Mouse (Mus musculus) R1 (cell line): ENCODE measurements around the gene Kcnb1.
A peak's percentile ranks its signal among the peaks of the same experiment; 100 is the strongest.

Source experiments
- DNase-seq: peaks from one replicate; pipeline ENCODE4 v3.0.0-alpha.2; 2018; ENCODE audit warnings: low read depth, low spot score

Gene Kcnb1

DNA sequence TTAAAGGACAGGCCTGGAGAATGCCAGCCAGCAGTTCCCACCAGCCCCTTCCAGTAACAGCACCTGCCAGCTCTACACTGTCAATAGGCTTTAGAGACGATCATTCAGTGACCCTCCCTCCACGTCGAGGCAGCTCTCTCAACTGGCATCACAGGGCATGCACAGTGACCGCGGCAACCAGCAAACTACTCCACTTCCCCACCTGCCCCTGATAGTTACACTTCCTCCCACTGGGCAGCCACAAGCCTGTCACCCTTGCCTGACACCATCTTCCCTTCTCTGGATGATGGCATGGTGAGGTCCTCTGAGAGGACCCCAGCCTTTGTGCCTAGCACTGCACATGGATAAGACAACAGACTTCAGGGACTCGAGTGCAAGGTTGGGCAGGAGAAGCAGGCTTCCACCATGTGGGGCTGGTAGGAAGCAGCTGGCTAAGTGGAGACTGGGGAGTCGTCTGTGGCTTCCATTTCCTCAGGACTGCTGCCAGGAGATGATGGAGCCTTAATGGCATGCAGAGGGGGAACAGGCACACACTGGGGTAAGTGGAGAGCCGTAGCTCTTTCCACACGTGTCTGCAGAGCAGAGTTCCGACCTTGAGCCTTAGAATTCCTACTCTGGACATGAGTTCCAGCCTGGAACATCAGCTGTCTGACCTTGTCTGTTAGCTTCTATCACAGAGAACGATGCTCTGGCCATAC lies 22.3 kb downstream of the Kcnb1 start:
- no peak for DNase-seq

DNA sequence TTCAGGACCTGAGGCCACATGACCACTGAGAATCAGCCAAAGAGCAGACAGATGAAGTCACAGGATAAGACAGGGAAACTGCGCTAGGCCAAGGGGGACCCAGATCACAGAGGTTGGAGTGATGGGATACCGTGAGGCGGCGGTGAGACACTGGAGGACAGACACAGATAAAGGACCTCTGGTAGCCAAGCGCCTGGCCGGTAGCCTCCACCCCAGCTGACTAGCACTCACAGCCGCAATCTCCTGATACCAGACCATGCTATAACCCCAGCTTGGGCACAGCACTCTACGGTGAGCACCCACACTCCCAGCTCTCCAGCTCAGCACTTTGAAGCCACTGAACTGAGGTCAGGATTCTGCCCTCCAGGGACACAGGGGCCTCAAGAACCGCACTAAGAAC lies 26.4 kb downstream of the Kcnb1 start:
- DNase-seq = no peak

DNA sequence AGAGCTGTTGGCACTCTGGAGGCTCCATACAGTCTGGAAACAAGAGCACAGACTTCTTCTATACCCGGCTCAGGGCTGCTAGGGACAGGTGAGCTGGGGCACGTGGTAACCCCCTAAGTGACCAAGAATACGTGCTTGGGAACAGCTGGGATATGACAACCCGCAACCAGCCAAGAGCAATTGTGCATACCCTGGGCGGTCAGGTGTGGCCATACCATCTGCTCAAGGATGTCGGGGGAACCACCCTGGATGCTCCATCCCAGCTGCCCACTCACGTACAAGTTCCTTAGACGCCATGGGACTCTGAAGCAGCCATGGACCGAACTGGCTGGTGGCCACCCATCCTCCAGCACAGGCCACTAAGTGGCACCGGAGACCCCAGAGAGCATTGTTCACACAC lies 26.8 kb downstream of the Kcnb1 start:
- DNase-seq = no peak

DNA sequence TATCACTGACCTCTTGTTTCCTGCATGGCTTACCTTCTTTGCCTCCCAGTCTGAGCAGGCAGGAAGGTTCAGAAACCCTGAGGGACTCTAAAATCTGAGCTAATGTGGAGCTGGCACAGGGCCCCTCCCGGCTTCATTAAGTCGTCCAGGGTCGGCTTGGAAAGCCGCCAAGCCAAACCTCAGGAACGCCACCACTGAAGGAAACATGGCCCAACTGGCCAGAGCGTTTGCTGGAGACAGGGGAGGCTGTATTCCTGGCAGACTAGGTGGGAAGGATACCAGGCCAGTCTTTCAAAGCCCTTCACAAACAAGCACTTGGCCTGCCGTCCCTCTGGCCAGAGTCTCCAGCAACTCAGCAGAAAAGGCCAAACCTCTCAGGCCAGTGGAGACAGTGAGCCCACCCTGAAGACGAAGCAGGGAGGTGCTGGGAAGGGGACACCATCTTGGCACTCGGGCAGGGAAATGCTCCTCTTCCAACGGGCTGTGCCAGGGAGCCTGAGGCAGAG lies 27.4 kb downstream of the Kcnb1 start:
- DNase-seq = no peak

DNA sequence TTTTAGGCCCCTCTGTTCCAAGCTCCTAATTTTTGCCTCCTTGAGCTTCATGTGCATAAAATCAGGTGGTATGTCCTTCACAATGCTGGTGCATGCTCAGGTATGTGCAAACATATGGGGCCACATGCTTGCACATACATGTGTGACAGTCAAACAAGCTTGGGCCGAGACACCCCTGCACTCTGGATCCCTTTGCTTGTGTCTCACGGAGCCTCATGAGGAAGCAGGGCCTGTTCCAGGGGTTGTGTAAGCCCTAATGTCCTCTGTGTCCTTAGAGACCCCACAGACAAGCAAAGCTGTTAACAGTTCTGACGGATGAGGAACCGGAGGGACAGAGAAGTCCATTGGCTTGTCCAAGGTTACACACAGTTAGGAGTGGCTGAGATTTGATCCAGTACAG lies 30.2 kb downstream of the Kcnb1 start:
- DNase-seq = no peak

DNA sequence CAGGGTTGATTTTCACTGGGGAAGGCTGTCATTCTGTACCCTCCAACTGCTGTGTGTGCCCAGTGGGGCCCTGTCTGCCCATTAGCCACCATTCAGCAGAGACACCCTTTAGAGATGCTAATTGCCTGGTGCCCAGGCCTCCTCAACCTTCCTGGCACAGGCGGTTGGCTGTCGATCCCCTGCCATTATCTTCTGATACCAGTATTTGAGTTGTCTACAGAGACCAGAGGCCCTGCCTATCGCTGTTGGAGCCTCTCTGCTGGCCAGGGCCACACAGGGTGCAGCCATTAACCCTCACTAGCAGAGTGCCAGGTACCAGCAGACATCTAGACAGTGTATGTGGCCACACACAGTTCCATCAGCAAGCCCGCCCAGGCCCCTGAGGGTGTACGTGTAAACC lies 31.2 kb downstream of the Kcnb1 start:
- DNase-seq = no peak

DNA sequence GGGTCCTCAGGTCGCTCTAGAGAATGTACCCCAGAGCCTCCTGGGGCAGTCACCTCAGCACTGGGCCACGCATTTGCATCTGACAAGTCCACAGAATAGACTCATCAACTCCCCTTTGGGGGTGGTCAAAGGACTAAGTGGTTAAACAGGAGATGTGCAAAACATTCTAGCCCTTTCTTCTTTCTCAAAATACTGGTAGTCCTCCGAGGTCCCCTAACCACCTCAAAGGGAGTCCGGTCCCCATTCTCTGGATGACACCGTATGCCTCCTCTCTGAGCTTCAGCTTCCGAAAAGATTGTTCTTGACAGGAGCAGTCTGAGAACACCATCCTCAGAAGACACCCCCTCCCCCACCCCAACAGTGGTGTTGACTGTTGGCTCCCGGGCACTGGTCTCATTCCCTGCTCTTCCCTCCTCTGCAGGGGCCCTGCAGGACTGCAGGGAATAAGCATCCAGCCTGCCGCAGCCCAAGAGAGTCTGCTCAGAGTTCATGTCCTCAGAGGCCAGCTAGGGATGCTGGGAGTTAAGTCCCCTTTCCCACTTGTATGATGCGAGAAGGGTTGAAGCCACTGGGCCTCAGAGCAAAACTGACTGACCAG lies 33.7 kb downstream of the Kcnb1 start:
- DNase-seq = peak; percentile 44

DNA sequence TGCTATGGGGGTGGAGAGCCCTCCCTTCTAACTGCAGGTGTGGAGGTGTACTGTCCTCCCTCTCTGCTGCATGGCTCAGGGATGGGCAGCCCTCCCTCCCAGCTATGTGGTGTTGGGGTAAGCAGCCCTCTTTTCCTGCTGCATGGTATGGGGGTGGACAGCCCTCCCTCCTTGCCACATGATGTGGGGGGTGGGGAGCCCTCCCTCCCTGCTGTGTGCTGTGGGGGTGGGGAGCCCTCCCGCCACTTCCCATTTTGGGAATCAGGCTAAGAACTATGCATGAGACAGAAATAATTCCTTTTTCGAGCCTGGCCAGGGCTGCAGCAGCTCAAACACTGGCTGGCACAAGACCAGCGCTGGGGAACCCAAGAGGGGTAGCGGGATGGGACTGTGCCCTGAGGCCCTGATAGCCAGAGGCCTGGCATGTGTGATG lies 34.4 kb downstream of the Kcnb1 start:
- DNase-seq = no peak

DNA sequence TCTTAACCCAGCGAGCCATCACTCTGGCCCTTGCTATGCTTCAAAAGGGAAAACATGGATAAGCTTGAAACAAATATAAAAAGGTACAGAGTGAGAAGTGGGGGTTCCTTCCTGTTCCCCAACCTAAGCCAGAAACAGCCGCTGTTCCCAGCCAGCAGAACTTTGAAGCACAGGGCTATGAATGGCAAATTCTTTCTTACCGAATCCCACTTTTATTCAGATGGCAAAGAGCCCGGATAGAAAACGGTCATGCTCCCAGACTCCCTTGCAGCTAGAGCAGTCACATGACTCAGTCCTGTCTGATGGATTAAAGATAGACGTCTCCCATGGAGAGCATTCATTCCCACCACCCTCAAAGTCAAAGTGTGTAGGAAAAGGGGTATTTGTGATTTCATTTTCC lies 39.1 kb downstream of the Kcnb1 start:
- DNase-seq = no peak

DNA sequence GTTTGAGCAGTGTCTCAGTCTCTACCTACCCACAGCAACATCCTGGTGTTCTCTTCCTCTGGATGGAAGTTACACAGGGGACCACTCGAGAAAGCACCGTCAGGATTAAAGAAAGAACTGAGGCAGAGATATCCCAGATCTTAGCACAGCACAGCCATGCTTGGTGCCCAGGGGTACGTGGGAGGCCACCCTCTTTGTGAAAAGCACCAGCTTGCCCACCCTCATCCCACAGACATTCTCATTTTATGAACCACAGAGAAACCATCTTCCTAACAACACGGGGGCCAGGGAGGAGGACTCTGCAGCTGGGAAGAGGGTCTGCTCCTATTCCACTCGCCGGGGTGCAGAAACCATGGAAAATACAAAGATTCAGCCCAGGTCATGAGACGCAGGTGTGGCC lies 39.8 kb downstream of the Kcnb1 start:
- DNase-seq = no peak

DNA sequence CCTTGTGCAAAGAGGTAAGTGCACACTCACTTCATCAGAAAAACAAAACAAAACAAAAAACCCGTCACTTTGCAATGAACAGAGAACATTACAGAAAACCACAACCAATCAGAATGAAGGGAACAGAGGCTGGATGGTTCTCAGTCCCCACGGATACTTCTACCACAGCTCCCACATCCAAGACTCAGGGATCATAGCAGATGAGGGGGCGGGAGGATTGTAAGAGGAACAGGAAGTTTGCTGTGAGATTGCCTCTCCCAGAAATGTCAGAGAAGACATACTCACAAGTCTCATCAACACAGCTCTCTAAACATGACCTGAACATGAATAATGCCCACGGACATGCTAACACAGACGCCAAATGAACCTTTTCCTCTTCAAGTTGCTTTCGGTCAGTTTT lies 40.9 kb downstream of the Kcnb1 start:
- no peak for DNase-seq

DNA sequence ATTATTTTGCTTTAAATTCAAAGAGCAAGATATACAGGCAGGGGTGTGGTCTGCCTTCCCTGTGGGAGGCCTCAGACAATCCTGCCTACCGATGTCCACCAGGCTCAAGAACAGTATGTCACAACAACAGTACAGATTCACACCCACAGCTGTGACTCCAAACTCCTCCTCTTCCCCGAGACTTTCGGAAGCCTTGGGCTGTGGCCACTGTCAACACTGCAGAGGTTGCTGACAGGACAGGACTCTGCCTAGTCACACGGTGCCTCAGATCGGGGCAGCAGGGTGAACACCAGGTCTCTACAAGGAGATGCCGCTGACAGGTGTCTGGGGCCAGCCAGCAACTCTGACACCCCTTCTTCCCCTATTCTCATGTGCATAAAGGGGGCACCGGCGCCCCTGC lies 42.2 kb downstream of the Kcnb1 start:
- no peak for DNase-seq

DNA sequence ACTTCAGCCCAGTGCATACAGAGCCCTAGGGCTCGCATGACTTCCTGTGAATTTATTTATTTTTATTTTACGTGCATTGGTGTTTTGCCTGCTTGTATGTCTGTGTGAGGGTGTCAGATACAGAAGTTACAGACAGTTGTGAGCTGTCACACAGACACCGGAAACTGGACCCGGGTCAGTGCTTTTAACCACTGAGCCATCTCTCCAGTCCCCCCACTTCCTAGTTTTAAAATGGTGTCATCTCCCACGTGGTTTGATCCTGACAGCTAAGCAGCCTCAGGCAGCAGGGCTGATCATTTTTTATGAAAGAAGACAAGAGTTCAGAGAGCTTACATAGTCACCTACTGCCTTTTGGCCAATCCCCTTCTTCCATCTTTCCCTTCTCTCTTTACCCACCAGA lies 44.1 kb downstream of the Kcnb1 start:
- no peak for DNase-seq

DNA sequence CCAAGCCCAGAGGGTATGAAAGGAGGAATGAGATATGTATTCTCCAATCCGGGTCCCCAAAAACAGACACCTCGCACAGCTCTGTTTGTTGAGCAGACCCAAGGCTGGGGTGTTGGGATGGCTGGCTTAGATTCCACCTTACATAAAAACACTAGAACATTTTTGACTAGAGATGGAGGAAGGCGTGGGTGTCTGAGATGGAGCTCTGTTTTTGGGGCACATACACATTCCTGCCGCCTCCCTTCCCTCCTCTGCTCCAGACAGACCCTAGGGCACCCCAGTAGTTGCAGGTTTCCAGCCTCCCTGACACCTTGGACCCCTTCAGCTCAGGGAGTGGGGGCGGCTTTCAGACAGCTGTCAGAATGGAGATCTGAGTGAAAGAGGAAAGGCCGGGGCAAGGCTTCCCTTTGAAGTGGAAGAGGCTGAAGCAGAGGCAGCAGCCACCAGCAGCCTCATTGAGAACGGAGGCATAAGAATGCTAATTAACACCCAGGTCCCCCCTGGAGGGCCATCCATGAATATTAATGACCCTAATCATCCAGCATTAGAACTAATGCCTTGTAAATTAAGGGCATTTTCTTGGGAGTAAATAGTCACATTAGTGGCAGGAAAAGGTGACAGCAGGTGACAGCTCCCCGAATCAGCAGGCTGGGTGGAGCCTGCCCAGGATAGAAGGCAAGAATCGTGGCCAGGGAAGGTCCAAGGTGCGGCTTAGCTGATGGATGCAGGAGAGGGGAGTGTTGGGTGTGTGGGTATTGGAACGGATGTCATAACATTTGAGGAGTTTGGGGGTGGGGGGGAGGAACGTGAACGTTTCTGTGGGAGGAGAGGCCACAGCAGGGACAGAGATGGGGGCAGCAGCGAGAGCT lies 45.3 kb downstream of the Kcnb1 start:
- DNase-seq = no peak

DNA sequence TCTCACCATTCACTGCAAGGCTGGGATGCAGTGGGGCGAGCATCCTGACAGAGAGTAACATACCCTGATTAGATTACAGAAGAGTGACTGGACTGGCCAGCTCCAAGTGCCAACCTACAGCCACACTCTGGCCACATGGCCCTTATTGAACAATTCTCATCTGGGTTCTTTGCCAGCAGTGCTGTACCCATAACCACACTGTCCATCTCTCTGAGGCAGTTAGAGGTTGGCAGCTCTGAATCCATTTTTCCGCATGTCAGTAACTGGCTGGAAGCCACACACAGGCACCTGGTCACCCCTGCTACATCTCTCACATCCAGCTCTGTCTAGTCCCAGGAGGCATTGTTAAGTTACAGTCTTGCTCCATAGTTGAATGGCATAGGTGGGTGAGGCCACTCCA lies 46.0 kb downstream of the Kcnb1 start:
- no peak for DNase-seq

DNA sequence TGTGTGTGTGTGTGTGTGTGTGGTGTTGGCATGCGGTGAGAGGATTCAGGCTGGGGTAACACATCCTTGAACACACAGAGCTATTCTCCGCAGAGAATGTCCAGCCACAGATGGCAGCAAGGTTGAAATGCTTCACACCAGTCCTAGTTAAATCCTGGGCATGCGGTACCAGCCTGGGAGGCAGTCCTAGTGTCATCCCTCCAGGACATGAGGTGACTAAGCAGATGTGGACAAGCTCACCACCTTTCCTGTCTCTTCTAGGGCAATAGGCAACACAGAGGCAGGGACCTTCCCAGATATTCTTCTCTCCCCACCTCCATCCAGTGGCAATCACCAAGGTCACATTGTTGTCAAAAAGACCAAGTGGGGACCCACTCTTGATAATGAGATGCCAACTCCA lies 47.7 kb downstream of the Kcnb1 start:
- DNase-seq = no peak

DNA sequence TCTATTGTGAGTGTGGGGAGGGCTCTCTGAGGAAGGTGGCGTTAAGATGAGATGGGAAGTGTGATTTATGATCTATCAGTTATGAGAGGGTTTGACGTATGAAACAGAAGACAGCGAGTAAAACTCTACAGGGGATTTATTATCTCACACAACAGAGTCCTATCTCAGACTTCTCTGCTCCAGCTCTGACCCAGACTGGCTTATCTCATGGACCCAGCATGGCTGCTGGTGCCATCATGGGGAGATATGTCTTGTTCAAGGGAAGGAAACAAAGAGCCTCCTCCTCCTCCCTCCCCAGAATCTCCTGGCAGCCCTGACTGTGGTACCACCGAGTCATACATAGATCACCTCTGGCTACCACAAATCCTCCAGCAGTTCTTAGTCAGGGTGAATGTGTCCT lies 48.1 kb downstream of the Kcnb1 start:
- no peak for DNase-seq

DNA sequence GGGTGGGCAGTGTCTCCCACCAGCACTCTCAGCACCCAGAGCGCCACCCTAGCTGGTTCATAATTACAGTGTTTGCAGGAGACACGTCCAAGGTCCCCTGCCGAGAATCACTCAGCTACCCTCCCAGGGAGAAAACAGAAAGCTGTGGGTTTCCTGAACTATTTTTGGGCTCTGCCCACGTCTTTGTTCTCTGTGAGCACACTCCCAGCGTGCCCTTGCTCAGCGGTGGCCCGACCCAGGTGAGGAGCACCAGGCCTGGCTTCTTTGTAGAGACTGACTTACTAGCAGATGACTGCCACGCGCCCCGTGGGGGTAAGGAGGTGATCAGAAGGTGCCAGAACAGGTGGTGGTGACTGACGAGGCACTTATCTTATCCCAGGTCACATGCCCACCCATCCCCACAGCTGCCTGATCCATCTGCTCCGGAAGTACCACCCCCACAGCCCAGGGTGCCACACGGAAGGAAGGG lies 50.1 kb downstream of the Kcnb1 start:
- DNase-seq = no peak

DNA sequence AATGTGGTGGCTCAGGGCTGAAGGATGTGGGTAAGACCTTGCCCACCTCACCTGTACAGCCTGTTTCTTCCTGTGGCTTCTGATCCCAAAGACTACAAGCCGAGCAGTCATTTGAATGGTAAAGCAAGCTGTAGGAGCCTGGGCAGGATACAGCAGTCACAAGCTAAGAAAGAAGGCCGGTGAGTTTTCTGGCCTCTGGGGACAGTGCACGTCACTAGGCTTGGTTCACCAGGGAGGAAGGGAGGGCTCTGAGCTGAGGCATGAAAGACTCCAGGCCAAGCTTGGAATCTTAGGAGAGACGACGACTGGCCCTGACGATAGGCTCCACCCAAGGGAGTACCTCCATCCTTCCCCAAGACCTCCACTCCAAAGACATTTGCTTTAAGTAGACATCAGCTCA lies 51.3 kb downstream of the Kcnb1 start:
- no peak for DNase-seq

DNA sequence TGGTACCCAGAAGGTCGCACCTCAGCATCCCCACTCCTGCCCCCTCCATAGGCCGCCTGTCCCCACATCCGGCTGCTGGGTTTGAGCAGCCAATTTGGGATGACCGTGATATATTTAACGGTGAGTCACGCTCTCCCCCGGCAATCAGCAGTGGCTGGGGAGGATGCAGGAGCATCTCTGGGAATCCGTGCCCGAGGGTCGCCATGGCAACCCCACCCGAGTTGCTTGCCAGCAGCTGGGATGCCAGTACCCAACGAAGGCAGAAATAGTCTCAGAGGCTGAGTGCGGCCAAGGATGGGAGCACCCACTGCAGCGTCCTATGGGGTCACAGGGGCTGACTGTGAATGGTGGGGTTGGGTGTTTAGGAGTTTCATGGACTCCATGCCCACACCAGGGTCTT lies 53.0 kb downstream of the Kcnb1 start:
- no peak for DNase-seq

DNA sequence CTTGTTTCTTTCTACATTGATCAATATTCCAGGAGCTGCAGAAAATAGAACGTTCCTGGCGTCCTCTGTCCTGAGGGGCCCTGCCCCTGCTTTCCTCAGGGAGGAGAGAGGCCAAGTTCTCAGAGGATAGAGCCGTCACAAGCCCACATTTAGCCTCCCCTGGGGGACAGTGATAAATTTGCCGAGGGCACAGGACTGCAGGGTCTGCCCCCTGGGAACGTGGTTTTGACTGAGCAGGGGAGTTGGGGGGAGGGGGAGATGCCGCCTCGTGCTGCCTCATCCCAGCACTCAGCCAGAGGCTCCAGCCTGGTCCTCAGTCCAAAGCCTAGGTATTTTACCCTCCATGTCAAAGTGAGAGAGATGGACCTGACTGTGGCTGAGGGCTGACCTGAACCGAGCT lies 57.9 kb downstream of the Kcnb1 start:
- DNase-seq = no peak

DNA sequence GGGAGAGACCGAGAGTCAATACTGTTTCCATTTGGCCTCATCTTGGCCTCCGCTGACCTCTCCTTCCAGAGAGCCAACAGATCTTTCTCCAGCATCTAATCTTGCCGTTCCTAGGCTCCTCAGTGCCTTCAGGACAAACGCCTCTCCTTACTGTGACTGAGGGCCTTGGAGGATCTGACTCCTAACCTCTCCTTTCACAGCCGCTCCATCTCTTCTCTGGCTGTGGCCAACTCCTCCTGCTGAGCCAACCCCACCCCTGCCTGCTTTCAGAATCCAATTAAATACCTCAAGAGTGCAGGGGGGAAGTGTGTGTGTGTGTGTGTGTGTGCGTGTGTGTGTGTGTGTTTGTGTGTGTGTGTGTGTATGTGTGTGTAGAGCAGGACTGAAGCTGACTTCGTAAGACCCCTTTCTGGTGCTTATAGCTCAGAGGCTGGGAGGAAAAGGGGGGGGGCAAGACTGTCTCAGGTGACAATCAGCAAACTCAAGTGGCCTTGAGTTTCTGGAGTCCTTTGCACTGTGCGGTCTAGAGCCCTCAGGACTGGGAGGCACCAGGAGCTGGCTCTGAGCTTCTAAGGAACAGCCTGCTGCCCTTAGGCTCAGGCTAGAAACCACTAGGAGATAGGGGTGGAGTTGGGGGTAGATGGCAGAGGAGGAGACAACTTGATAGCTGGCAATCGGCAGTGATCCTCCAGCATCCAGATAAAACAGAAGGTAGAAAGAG lies 59.7 kb downstream of the Kcnb1 start:
- peak; percentile 12 for DNase-seq
